In the genomic region with DNA sequence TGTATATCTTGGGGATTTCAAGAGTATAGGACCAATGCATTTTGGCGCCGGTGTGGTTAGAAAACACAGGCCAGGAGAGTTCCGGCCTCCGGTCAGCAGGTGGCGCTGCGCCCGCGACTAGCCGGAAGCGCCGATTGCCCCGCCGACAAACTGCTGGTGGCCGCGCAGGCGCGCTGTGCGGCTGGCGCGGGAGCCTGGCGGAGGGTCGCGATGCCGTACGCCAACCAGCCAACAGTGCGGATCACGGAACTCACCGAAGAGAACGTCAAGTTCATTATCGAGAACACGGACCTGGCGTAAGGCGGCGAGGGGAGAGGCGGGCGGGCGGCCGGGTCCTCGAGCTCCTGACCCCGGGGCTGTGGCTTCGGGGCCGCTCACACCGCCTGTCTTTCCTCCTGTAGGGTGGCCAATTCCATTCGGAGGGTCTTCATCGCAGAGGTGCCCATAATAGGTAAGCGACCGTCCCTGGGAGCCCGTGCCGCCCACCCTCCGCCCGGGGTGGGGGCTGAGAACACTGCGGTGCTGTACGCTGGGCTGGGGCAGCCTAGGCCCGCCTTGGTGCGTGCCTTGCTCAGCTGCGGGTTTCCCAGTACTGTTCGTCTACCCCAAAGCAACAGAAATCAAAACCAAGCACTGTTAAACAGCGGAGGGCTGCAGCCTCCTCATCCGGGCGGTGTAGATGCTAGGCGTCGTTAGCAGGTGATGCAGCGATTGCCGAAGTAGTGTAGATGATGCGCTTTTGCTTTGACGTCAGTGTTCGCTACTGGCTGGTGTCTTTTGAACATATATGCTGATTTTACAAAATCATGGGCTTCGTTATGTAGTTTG, we compare ENCODE assay signal across 8 mouse cellular contexts. TPM values are rescaled to one million over a fixed set of nuclear protein-coding genes. Genes with fewer than 3 reads are reported as not detected.
DNase-seq lines count a peak whose midpoint lies in the region; ATAC-seq lines count a peak whose summit lies in the region.

A gene (plus strand): TSS at position 105 of the 828 bp plus-strand sequence.

- DNase-seq in adrenal gland, adult 18-20 months (ENCODE audit: low spot score in 2 of 2): peak; percentile 95 to 96
- peak; percentile 92 for DNase-seq in embryo, embryonic 11 days
- peak; percentile 82 to 85 for DNase-seq in gastrocnemius, postnatal 36 days
- peak; percentile 93 to 94 for DNase-seq in left cerebral cortex, postnatal 14 days (ENCODE audit: low spot score in 2 of 2)
- DNase-seq in right cerebral cortex, postnatal 14 days: peak; percentile 92
- peak; percentile 95 for DNase-seq in urinary bladder, postnatal 25 days (ENCODE audit: low spot score)

- H3K4me2 ChIP-seq in intestine, embryonic 15.5 days (replicated peaks): peak within 1 kb of the TSS; percentile 66

- intact Hi-C loops in gastrocnemius, postnatal 36 days (cut with DNase I): loop anchor here (5.0 kb wide), 1 partner anchor 35 kb away; no protein-coding TSS in a partner anchor
- intact Hi-C loops in left cerebral cortex, postnatal 14 days (cut with DNase I): loop anchor here (5.0 kb wide), 1 partner anchor 50 kb away; no protein-coding TSS in a partner anchor

- H3K4me1 ChIP-seq in intestine, embryonic 15.5 days (replicated peaks): 0 out of 2 replicates have a peak, but pooled peaks cover 2% of the 10 kb centered on the region

- whole genome bisulfite sequencing in intestine, embryonic 15.5 days: under 1% methylated on average over 68 of the region's 68 CpGs

- H3K36me3 ChIP-seq in intestine, embryonic 15.5 days: peaks cover 19% of the 10 kb centered on the region

- H3K4me3 ChIP-seq in intestine, embryonic 15.5 days (replicated peaks): peak within 1 kb of the TSS; percentile 90

- H3K27me3 ChIP-seq in intestine, embryonic 15.5 days (replicated peaks): no peaks in the 10 kb centered on the region

- ATAC-seq in intestine, embryonic 15.5 days: peak; percentile 84
- peak; percentile 72 for ATAC-seq in megakaryocyte-erythroid progenitor cell, adult 5-6 weeks (replicated peaks; ENCODE audit: low FRiP score, low TSS enrichment, poor library complexity, severe bottlenecking)

- H3K27ac ChIP-seq in intestine, embryonic 15.5 days: peak within 1 kb of the TSS; percentile 75

- H3K9me3 ChIP-seq in intestine, embryonic 15.5 days: no peaks in the 10 kb centered on the region

- peak within 1 kb of the TSS; percentile 93 for H3K9ac ChIP-seq in intestine, embryonic 15.5 days

RNA-seq across cellular contexts. Expression of the gene that starts here (rescaled TPM):
- 10 to 100 TPM; 61.9 to 65.1 TPM for total RNA-seq in adrenal gland, adult 18-20 months (2021)
- 10 to 100 TPM; 34.3 to 44.5 TPM for total RNA-seq in gastrocnemius, postnatal 36 days (2021)
- 126 and 134 TPM in 2 replicates for polyA plus RNA-seq in intestine, embryonic 15.5 days (2015; fragmentation: Nextera tagmentation; extraction: Ambion mirVana)
- 10 to 100 TPM; 52.0 to 60.5 TPM for total RNA-seq in left cerebral cortex, postnatal 14 days (2021)
- total RNA-seq in megakaryocyte-erythroid progenitor cell, adult 5-6 weeks (2014; fragmentation: Nextera tagmentation): 62.4 and 91.6 TPM in 2 replicates
- 49.2 and 93.1 TPM in 2 replicates for total RNA-seq in megakaryocyte-erythroid progenitor cell, adult 5-6 weeks (2017)

Comparison
In these comparisons a context has a peak if more than half of its experiments do, and no peak if none do; other contexts are left out.
1. Peak in every context shown above with its lines: DNase-seq, ATAC-seq, H3K4me3 ChIP-seq and H3K27ac ChIP-seq.